Mouse (Mus musculus) T-cell, adult 2 months (primary cell): Measurements from ENCODE around the gene Cfap73.

Experiments
- DNase-seq: peaks from one replicate; pipeline ENCODE4 v3.0.0; 2022; ENCODE audit warnings: low spot score

Cfap73 gene

GRCm38 (mm10) chr5:120647814-120648491, 13.9 kb upstream of the Cfap73 start:
- peak; percentile 41 for DNase-seq

GRCm38 (mm10) chr5:120647361-120647760, 13.3 kb upstream of the Cfap73 start:
- no peak for DNase-seq

- DNase-seq = no peak
Observed at GRCm38 (mm10) chr5:120645851-120646250, 11.8 kb upstream of the Cfap73 start.

GRCm38 (mm10) chr5:120644227-120644626, 10.2 kb upstream of the Cfap73 start:
- no peak for DNase-seq

- DNase-seq = no peak
Observed at GRCm38 (mm10) chr5:120643365-120644085, 9.5 kb upstream of the Cfap73 start.

- no peak for DNase-seq
Observed at GRCm38 (mm10) chr5:120640094-120640493, 6.1 kb upstream of the Cfap73 start.

GRCm38 (mm10) chr5:120635633-120636032, 1.6 kb upstream of the Cfap73 start:
- DNase-seq = no peak

GRCm38 (mm10) chr5:120634860-120635259, 825 bp upstream of the Cfap73 start:
- no peak for DNase-seq

- no peak for DNase-seq
Observed at GRCm38 (mm10) chr5:120631892-120632291, 2.1 kb downstream of the Cfap73 start.

GRCm38 (mm10) chr5:120631128-120631527, 2.9 kb downstream of the Cfap73 start:
- DNase-seq = peak; percentile 20

- no peak for DNase-seq
Observed at GRCm38 (mm10) chr5:120628624-120629023, 5.4 kb downstream of the Cfap73 start.

- no peak for DNase-seq
Observed at GRCm38 (mm10) chr5:120627515-120628300, 6.3 kb downstream of the Cfap73 start.

GRCm38 (mm10) chr5:120626399-120626798, 7.6 kb downstream of the Cfap73 start:
- DNase-seq = no peak

GRCm38 (mm10) chr5:120624427-120624826, 9.6 kb downstream of the Cfap73 start:
- DNase-seq = no peak

GRCm38 (mm10) chr5:120622198-120622851, 11.7 kb downstream of the Cfap73 start:
- DNase-seq = peak; percentile 32

- no peak for DNase-seq
Observed at GRCm38 (mm10) chr5:120621846-120622197, 12.2 kb downstream of the Cfap73 start.

GRCm38 (mm10) chr5:120621078-120621765, 12.8 kb downstream of the Cfap73 start:
- DNase-seq = peak; percentile 47

GRCm38 (mm10) chr5:120620375-120621077, 13.5 kb downstream of the Cfap73 start:
- peak; percentile 89 for DNase-seq

GRCm38 (mm10) chr5:120619201-120619600, 14.8 kb downstream of the Cfap73 start:
- DNase-seq = peak; percentile 60

GRCm38 (mm10) chr5:120618778-120619177, 15.3 kb downstream of the Cfap73 start:
- DNase-seq = no peak

- peak; percentile 55 for DNase-seq
Observed at GRCm38 (mm10) chr5:120615903-120616302, 18.1 kb downstream of the Cfap73 start.
